Mouse (Mus musculus) kidney, postnatal 0 days (tissue): ENCODE results near the gene Gm6370. TPM values are rescaled to one million over a fixed set of nuclear protein-coding genes. Genes with fewer than 3 reads are reported as not detected.
"Not testable (repeated sequence)": the region's sequence is repeated elsewhere in the genome, so short reads cannot be mapped to it uniquely, and the experiment has no call there.

Experiments used
- ATAC-seq: fragments of 200-750 bp; cut with Nextera tagmentation; replicated peaks from 2 replicates; pipeline ENCODE4 v1.8.0; 2017; ENCODE audit warnings: low read depth, moderate number of reproducible peaks, moderate TSS enrichment, moderate library complexity; ENCODE audit not compliant: low FRiP score
- DNase-seq: peaks from one replicate; pipeline ENCODE4 v3.0.0-alpha.2; 2016; ENCODE audit warnings: low spot score
- H3K27ac ChIP-seq: fragments of 300-500 bp; sonication (generic); 2 replicates; pipeline ENCODE4 v1.5.1; 2014; ENCODE audit warnings: mild to moderate bottlenecking
- H3K27me3 ChIP-seq: fragments of 300-500 bp; sonication (generic); 2 replicates; pipeline ENCODE4 v1.6.1; 2014; ENCODE audit warnings: low read length, mixed read lengths; ENCODE audit not compliant: insufficient read depth
- H3K36me3 ChIP-seq: fragments of 300-500 bp; sonication (generic); 2 replicates; pipeline ENCODE4 v1.6.1; 2014; ENCODE audit warnings: low read length, mixed read lengths; ENCODE audit not compliant: insufficient read depth
- H3K4me1 ChIP-seq: fragments of 300-500 bp; sonication (generic); replicated peaks from 2 replicates; pipeline ENCODE4 v1.6.1; 2014; ENCODE audit warnings: antibody characterized with exemption, low read length, mixed read lengths; ENCODE audit not compliant: insufficient read depth
- H3K4me2 ChIP-seq: fragments of 300-500 bp; sonication (generic); 2 replicates; pipeline ENCODE4 v1.6.1; 2014; ENCODE audit warnings: mild to moderate bottlenecking, low read length, moderate library complexity, mixed read lengths
- H3K4me3 ChIP-seq: fragments of 300-500 bp; sonication (generic); replicated peaks from 2 replicates; pipeline ENCODE4 v1.5.1; 2014; ENCODE audit warnings: low read depth, low read length
- H3K9ac ChIP-seq: fragments of 300-500 bp; sonication (generic); 2 replicates; pipeline ENCODE4 v1.6.1; 2014; ENCODE audit warnings: low read depth, low read length
- H3K9me3 ChIP-seq: fragments of 300-500 bp; sonication (generic); replicated peaks from 2 replicates; pipeline ENCODE4 v1.6.1; 2016; ENCODE audit warnings: low read length, inconsistent platforms, mixed read lengths
- CTCF ChIP-seq: IDR thresholded peaks from 2 replicates; pipeline ENCODE4 v1.5.1; 2016; ENCODE audit warnings: antibody characterized with exemption, low read depth, mild to moderate bottlenecking, moderate library complexity
- WGBS: fragments of 180-500 bp; shearing (Covaris S2); extraction: QIAGEN DNeasy Blood & Tissue Kit; methylation state at CpG from one replicate; pipeline ENCODE4 v1.1.7; 2014; 5-methylcytosine and 5-hydroxymethylcytosine counted together
- polyA plus RNA-seq: library from polyadenylated mRNA; unstranded; fragments of >200 nt; fragmentation: Nextera tagmentation; extraction: Ambion mirVana; gene quantifications from 2 replicates; pipeline ENCODE4 v1.2.1, GENCODE M21; 2015

Gene Gm6370
- not detected in 2 replicates for polyA plus RNA-seq

GRCm38 (mm10) chr5:146491063-146491462 is at the start of gene Gm6370:
TSS of gene Gm6370 (plus strand) at chr5:146491363.
- H3K9me3 ChIP-seq, H3K27me3 ChIP-seq, H3K4me2 ChIP-seq, DNase-seq, ATAC-seq, H3K4me3 ChIP-seq, H3K36me3 ChIP-seq, H3K9ac ChIP-seq, H3K27ac ChIP-seq, H3K4me1 ChIP-seq: not testable (repeated sequence)
- WGBS, result no CpG with 5 or more reads among the region's 5 CpGs

- no peaks in the 10 kb centered on the region for H3K36me3 ChIP-seq
- no peaks in the 10 kb centered on the region for H3K9me3 ChIP-seq
- H3K27me3 ChIP-seq, result no peaks in the 10 kb centered on the region
- DNase-seq (no peak), ATAC-seq (no peak)
- H3K4me1 ChIP-seq, result no peaks in the 10 kb centered on the region
- 76% methylated on average over 2 of the region's 2 CpGs for WGBS
- H3K4me3 ChIP-seq, result no peak overlapping the region
- no peak overlapping the region for H3K27ac ChIP-seq
- no peak for TF ChIP-seq CTCF
- no peak overlapping the region for H3K9ac ChIP-seq
- no peak overlapping the region for H3K4me2 ChIP-seq
Observed at GRCm38 (mm10) chr5:146442767-146443166, 48.4 kb upstream of the Gm6370 start.

GRCm38 (mm10) chr5:146446633-146447032 is 44.5 kb upstream of the Gm6370 start:
- Histone ChIP-seq H3K4me2 (no peak overlapping the region), H3K27me3 (no peaks in the 10 kb centered on the region), H3K9me3 (no peaks in the 10 kb centered on the region), H3K4me1 (no peaks in the 10 kb centered on the region), H3K36me3 (no peaks in the 10 kb centered on the region), H3K4me3 (no peak overlapping the region), H3K9ac (no peak overlapping the region), H3K27ac (no peak overlapping the region)
- 46% methylated on average over 2 of the region's 2 CpGs for WGBS
- TF ChIP-seq CTCF, result no peak
- ATAC-seq (no peak), DNase-seq (no peak)

- peak; percentile 68; the same call in 1 of the 2 replicates for ATAC-seq
- DNase-seq, result peak; percentile 11
- WGBS, result 40% methylated on average over 11 of the region's 11 CpGs
Observed at GRCm38 (mm10) chr5:146451592-146452254, 39.4 kb upstream of the Gm6370 start.

GRCm38 (mm10) chr5:146453556-146453955 is 37.6 kb upstream of the Gm6370 start:
- Histone ChIP-seq H3K4me2 (no peak overlapping the region), H3K9me3 (no peaks in the 10 kb centered on the region), H3K27me3 (no peaks in the 10 kb centered on the region), H3K4me1 (no peaks in the 10 kb centered on the region), H3K9ac (no peak overlapping the region), H3K36me3 (no peaks in the 10 kb centered on the region), H3K27ac (no peak overlapping the region), H3K4me3 (no peak overlapping the region)
- DNase-seq (no peak), ATAC-seq (no peak)
- 89% methylated on average over 6 of the region's 6 CpGs for WGBS
- no peak for TF ChIP-seq CTCF

More at GRCm38 (mm10) chr5:146451592-146452254, 39.4 kb upstream of the Gm6370 start:
- no peaks in the 10 kb centered on the region for H3K36me3 ChIP-seq
- H3K4me1 ChIP-seq, result no peaks in the 10 kb centered on the region
- TF ChIP-seq CTCF, result no peak
- no peak overlapping the region for H3K9ac ChIP-seq
- H3K27ac ChIP-seq, result no peak overlapping the region
- H3K4me2 ChIP-seq, result no peak overlapping the region
- H3K9me3 ChIP-seq, result no peaks in the 10 kb centered on the region
- no peak overlapping the region for H3K4me3 ChIP-seq
- no peaks in the 10 kb centered on the region for H3K27me3 ChIP-seq

- Histone ChIP-seq H3K9ac (no peak overlapping the region), H3K9me3 (no peaks in the 10 kb centered on the region), H3K4me3 (no peak overlapping the region), H3K4me2 (no peak overlapping the region), H3K36me3 (no peaks in the 10 kb centered on the region), H3K27me3 (no peaks in the 10 kb centered on the region), H3K4me1 (no peaks in the 10 kb centered on the region), H3K27ac (no peak overlapping the region)
- ATAC-seq, result no peak
- WGBS, result 47% methylated on average over 8 of the region's 8 CpGs
- TF ChIP-seq CTCF, result no peak
- DNase-seq, result peak; percentile 12
Observed at GRCm38 (mm10) chr5:146461612-146462011, 29.6 kb upstream of the Gm6370 start.

GRCm38 (mm10) chr5:146466663-146467062 is 24.5 kb upstream of the Gm6370 start:
- Histone ChIP-seq H3K4me2 (no peak overlapping the region), H3K4me3 (no peak overlapping the region), H3K9me3 (no peaks in the 10 kb centered on the region), H3K36me3 (no peaks in the 10 kb centered on the region), H3K27ac (no peak overlapping the region), H3K27me3 (no peaks in the 10 kb centered on the region), H3K9ac (no peak overlapping the region), H3K4me1 (no peaks in the 10 kb centered on the region)
- WGBS, result 81% methylated on average over 19 of the region's 19 CpGs
- no peak for DNase-seq
- no peak for ATAC-seq
- no peak for TF ChIP-seq CTCF
